Mouse (Mus musculus): Measurements from ENCODE around the gene Nbl1.

Nbl1 gene

DNA sequence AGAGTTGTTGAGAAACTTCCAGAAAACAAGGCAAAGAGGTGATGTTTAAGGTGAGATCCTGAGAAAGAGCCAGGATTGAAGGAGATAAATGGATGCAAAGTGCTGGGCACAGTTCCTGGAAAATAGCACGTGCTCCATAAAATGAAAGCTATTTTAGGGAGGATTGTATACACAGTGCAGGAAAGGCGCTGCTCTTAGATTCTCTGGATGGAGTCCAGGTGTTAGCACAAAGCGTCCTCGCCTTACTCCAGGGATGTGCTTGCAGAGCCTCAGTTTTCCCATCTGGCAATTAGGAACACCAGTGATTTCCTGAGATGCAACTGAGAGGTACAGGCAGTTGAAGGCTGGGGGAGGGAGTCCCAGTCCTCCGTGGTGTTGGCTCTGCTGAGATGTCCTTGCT is 3.4 kb upstream of the Nbl1 start:
- no peak for DNase-seq

DNA sequence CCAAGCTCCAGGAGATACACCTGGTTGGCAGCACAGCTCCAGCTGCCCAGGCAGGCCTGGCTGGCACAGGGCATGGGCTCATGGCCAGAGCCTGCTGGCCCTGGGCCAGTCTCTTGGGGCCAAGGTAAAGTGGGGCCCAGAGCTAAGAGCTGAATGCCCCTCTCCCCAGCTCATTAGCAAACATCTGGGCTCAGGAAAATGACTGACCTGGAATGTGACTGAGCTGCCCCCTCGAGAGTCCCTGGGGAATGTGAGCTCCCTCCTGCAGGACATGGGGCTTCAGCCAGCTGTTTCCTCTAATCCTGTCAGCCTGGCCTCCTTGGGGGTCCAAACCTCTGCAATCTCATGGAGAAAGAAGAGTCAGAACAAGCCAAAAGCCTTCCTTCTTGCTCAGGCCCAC is 2.6 kb upstream of the Nbl1 start:
- peak; percentile 74 to 85 for DNase-seq

DNA sequence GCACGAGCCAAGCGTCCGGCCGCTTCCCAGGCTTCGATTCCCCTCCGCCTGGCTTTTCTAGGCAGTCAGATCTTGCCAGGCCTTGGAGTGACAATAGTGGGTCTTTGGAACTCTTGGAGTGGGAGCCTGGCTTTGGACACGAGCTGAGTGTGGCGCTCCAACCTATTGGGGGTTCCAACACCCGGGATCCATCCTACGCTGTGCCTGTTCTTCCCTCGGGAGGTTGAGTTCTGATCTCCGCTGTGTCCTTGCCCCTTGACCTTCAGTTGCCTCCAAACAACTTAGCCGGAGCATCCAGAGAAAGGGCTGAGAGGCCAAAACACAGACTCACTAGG is 370 bp upstream of the Nbl1 start:
- DNase-seq: no peak

GRCm38 (mm10) chr4:139091478-139092355 is 1.1 kb downstream of the Nbl1 start:
- no peak for DNase-seq

DNA sequence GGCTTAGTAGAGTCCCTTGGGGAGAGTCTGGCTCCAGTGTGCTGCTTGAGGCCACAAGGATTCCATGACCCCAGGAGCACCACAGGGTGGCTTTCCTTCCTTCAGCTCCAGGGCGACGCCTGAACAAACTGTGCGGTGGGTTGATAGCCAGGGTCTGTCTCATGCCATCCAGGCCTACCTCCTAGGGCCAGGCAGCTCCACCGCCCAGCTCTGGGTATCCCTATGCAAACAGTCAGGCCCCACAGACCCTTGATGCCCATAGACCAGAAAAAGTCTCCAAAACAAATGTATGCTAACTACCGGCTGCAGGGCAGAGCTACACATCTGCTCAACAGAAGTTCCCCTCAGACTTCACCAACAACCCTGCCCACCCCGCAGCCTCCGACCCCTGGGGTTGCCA is 1.7 kb downstream of the Nbl1 start:
- DNase-seq: no peak

GRCm38 (mm10) chr4:139090303-139090940 is 2.4 kb downstream of the Nbl1 start:
- no peak for DNase-seq

DNA sequence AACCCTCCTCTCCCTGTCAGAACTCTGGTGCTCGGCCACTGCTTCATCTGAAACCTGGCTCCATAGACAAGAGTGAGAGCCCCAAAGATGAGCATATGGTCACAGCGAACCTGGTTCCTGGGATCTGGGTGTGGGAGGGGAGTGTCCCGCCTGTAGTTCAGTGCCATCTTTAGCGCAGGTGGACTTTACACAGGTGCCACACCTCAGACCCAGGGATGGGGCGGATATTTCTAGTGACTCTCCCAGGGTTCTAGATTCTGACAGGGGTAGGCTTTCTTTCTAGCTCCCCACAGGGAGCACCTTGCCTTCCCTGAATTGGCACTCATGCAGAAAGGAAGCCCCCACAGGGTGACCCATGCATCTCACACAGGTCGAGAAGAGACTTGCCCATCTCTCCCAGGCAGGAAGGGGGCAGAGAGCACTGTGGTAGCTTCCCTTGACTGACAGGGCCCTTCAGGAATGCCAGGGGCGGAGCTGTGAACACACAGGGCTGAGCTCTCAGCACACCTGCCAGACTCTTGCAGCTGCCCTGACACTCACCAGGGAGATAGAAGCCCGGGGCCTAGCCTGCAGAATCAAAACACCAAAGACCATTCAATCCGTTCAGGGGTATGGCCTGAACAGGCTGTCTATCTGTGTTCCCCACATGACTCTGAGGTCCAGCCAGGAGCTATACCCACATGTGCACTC is 3.7 kb downstream of the Nbl1 start:
- DNase-seq: peak; percentile 51 to 68

DNA sequence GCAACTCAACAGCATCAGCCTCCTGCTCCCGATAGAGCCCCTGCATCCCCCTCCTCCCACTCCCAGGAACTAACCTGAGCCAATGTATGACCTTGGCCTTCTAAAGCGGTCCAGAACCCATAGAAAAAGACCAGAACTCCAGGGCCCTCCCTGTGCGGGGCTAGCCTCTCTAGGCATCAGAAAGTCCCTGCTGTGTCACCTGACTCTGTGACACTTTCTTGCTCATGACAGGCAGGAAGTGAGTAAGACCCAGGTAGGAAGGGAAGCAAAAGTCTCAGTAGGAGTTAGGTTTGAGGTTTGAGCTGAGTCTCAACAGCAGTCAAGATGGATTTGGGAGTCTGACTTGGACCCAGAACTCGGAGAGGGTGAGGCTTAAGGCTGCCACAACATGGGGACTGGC is 5.8 kb downstream of the Nbl1 start:
- DNase-seq: no peak

DNA sequence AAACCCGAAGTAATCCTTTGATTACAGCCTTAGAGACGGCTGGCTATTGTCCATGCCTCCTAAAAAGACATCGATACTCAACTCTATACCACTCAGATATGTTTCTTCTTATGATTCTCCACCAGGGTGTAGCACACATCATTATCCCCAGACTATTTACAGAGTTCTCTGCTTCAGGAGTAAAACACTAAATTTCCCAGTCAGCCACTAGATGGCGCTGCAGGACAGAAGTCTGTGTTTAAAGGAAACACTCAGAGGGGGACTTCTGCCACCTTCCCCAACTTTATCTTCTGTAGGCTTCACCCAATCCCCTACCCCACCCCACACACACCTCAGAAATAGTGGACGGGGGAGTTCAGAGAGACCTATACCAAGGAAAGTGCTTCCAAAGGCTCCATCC is 6.8 kb downstream of the Nbl1 start:
- peak; percentile 75 to 90 for DNase-seq

DNA sequence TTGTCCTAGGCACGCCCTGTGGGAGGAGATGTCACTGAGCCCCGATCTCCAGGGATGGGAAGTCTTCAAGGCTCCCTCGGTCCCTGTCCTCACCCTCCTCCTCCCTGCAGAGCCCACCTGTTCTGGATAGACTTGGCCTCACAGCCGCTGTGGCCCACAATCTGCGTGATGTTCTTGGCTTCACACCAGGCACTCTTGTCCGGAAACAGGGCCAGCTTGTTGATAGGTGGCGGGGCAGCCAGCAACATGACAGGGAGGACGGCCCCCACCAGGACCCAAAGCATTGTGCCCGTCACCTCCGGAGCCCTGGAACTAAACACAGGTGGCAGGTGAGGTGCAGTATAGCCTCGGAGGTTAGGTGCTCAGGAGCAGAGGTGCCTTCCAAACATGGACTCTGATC is 7.5 kb downstream of the Nbl1 start:
- no peak for DNase-seq

- no peak for DNase-seq
These were observed 9.8 kb downstream of the Nbl1 start for GRCm38 (mm10) chr4:139082790-139083564.

DNA sequence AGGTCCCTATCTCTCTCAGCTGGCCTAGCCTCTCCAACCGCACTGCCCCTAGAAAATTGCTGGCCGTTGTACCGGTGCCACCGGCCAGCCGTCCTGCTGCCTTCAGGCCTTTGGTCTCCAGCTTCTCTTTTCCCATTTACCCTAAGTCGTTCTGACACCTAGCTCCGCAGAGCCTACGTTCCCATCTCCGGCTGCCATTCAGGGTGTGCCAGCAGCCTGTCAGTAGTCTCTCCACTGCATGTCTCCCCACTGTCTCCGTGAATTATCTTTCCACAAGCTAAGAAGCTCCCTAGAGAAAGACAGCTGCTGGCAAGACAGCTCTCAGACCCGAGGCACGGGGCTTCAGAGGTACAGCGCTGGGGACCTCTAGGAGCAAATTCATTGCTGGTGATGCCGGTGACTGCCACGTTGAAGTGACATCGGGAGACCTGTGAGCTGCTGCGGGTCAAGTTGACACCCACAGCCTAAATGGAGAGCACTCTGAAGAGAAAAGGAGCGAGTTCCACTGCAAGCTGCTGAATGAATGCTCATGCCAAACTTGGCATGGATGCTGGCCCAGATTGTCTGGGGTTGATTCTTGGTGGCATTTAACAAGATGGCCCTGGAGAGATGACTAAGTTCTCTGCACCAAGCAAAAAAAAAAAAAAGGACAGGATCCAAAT is 11.4 kb downstream of the Nbl1 start:
- DNase-seq: no peak

DNA sequence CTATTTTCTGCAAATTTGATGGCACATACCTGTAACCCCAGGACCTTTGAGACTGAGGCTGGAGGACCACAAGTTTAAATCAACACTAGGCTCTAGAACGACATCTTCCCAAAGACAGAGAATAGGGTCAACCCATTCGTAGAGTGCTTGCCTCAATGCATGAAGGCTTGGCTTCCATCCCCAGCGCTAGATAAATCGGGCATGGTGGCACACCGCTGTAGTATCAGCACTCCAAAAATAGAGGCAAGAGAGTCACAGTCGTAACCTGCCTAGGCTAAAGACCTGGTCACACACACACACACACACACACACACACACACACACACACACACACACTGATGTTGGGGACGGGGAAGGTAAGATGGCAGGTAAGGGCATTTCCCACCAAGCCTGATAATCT is 12.5 kb downstream of the Nbl1 start:
- DNase-seq: no peak

DNA sequence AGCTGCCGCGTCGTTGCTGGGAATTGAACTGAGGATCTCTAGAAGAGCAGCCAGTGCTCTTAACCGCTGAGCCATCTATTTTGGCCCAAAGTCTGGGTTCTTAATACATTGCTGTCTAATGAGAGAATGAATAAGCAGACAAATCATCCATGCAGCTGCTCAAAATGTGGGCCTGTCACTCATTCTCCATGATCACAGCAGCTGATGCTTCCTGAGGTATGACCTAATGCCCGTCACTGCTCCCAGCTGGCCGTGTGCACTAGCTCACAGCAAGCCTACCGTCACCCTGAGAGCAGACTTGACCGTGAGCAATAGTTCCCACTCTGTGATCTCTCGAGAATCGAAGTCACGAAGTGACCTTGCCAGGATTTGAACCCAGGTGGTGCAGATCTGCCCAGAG is 13.4 kb downstream of the Nbl1 start:
- DNase-seq: no peak

DNA sequence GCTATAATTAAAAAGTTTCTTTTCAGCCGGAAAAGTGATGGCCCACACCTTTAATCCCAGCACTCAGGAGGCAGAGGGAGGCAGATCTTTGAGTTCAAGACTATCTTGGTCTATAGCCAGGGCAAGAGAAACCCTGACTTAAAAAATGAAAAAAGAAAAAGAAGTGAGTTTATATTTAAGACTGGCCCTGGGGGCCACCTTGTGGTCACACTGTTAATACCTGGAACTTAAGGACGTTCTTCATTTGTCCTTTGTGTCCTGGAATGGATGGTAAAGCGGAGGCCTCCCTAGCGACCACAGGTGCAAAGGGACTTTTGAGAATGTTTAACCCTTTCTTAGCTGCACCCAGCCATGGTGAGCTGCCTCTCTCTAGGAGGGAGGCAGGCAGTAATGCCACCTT is 14.1 kb downstream of the Nbl1 start:
- DNase-seq: peak in 1 of 2 experiments; percentile 49

DNA sequence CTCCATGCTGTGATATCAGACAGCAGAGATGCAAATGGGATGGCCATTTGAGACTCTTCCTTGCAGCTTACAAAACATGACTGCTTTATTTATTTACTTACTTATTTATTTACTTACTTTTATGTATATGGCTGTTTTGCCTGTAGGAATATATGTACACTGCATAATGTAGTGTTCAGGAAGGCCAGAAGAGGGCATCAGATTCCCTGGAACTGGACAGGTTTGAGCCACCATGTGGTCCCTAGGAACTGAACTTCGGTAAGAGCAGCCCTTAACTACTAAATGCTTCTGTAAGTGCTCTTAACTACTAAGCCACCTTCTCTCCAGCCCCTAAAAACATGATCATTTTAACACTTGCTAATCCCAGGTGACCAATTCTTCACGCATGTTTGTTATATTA is 14.5 kb downstream of the Nbl1 start:
- peak in 1 of 2 experiments; percentile 61 for DNase-seq

DNA sequence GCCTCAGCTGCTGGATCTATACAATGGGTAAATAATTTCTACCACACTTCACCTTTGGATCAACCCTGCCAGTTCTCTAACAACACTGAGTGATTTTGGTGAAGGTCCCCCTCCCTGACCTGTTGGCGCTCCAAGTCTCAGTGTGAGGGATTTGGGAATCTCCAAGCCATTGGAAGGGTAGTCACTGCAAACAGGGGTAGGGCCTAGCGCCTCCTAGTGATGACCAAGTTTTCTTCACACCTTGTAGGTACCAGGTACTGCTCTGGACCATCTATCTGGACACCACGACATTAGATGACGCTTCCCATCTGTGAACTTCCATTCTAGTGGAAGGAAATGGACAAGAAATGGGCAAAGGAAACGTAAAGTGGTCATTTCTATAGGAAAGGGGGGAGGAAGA is 16.9 kb downstream of the Nbl1 start:
- DNase-seq: peak in 1 of 2 experiments; percentile 53

- no peak for DNase-seq
These were observed 17.6 kb downstream of the Nbl1 start, which contains the start of gene Htr6 for GRCm38 (mm10) chr4:139075041-139075711. Gene Htr6, minus strand, starts transcription at chr4:139075570.

- DNase-seq: no peak
These were observed 18.7 kb downstream of the Nbl1 start for GRCm38 (mm10) chr4:139074060-139074459.

DNA sequence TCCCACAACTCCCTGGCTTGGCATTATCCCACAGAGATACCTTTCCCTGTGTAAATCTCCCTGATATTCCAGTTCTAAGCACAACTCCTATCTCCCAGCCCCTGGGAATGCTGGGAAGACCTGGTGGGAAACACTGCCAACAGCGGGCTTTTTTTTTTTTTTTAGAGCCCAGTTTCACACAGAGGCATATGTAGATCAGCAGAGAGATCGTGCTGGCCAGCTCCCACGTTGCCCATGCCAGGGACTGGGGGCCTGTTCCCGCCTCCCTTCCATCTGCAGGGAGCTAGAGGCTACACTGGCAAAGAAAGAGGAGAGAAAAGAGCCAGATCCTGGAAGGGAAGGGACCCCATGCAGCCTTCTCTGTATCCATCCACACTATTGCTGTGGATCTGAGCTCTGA is 24.5 kb downstream of the Nbl1 start:
- DNase-seq: no peak

DNA sequence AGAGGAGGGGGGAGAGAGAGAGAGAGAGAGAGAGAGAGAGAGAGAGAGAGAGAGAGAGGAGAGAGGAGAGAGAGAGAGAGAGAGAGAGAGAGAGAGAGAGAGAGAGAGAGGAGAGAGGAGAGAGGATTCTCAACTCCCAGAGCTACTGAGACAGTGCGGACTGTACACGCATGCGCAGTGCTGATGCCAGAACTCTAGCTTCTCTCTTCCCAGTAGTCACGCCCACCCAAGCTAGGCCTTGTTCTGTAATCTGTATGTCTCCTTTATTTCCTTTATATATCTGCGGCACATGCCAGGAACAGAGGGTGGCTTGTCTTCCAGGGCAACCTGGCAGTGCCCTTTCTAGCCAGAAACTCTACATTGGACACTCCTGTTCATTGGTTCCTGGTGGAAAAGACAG is 28.0 kb downstream of the Nbl1 start:
- DNase-seq: no peak

GRCm38 (mm10) chr4:139059569-139059968 is 33.2 kb downstream of the Nbl1 start:
- peak; percentile 61 to 63 for DNase-seq
